Mouse (Mus musculus): ENCODE measurements at regions not wholly inside any gene's neighbourhood (a gene's known extent, or its start where the extent isn't known, plus 50 kb on each side); places are given as distances from the start of the nearest gene placed in this dataset.

DNA sequence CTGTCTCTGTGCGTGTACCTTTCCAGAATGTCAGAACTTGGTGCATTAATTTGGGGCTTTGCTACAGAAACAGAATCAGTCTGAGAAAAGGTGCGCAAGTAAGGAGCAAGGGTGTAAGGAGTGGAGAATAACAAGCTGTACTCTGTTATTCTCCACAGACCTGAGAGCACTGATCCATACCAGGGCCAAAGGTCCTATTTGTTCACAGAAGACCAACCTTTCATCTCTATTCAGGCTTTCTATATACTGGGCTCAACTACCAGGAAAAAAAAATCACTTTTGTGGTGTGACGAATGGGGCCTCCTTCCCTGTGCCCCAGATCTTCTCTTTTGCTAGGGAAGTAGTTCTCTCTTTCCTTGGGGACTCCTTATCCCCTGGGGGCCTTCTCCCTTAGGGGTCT is 210.8 kb upstream of the Irx2 start:
- TF ChIP-seq CTCF (IDR thresholded peaks at IDR 0.05; ENCODE audit: low read depth) (no peak), EP300 (IDR thresholded peaks at IDR 0.05; ENCODE audit: low read depth) (no peak)

Data from liver, postnatal 0 days (tissue).